Mouse (Mus musculus) cerebellum, adult 11-12 months (tissue): ENCODE results near the gene Hoxd12.

Source experiments
- DNase-seq: peaks from one replicate; pipeline ENCODE4 v3.0.0; 2022

Gene Hoxd12

DNA sequence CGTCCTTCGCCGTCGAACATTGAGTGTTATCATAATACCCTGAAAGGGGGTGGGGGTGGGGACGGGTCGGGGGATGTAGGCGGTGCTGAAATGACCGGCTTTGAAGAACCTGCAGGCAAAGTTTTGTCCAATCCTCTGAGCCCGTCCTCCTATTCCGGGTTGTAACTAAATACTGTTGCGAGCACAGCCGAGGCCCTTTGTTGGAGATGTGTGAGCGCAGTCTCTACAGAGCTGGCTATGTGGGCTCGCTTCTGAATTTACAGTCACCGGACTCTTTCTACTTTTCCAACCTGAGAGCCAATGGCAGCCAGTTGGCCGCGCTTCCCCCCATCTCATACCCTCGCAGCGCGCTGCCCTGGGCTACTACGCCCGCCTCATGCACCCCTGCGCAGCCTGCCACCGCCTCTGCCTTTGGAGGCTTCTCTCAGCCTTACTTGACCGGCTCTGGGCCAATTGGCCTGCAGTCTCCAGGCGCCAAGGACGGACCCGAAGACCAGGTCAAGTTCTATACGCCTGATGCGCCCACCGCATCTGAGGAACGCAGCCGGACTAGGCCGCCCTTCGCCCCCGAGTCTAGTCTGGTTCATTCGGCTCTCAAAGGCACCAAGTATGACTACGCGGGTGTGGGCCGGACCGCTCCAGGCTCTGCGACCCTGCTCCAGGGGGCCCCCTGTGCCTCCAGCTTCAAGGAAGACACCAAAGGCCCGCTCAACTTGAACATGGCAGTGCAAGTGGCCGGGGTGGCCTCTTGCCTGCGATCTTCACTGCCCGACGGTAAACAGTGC lies at the start of gene Hoxd12:
Hoxd12 (plus strand) TSS at position 133 of the 785 bp plus-strand sequence.
- no peak for DNase-seq

DNA sequence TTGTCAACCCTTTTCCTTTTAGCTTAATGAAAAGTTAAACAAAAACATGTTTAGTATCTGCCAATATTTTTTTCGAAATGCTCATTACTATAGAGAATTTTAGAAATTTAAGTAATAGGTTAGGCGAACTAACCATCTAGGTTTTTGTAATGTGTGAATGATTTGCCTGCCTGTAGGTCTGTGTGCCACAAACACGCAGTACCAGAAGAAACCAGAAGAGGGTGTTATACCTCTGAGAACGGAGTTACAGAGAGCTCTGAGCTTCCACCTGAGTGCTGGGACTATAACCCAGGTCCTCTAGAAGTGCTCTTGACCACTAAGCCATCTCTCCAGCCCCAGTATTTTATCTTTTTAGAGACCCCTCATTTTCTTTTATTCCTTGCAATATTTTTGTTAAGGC lies 39.4 kb upstream of the Hoxd12 start:
- no peak for DNase-seq

GRCm38 (mm10) chr2:74642431-74642830 lies 32.4 kb upstream of the Hoxd12 start:
- DNase-seq: no peak

DNA sequence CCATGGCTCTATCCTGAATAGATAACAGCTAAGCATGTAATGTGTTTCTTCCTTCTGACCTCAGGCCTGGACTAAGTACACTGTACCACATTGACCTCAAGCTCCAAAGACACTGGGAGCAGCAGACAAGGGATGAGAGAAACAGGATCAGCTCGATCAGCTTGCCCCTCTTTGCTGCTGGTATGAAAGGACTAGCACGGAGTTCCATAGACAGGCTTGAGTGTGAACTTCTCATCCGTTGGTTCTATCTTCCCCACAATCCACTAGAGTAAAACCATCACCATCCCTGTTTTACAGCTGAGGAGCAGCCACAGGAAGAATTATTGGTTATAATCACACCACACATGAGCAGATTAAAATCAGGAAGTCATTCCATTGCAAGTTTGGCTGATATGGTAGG lies 29.2 kb upstream of the Hoxd12 start:
- no peak for DNase-seq

DNA sequence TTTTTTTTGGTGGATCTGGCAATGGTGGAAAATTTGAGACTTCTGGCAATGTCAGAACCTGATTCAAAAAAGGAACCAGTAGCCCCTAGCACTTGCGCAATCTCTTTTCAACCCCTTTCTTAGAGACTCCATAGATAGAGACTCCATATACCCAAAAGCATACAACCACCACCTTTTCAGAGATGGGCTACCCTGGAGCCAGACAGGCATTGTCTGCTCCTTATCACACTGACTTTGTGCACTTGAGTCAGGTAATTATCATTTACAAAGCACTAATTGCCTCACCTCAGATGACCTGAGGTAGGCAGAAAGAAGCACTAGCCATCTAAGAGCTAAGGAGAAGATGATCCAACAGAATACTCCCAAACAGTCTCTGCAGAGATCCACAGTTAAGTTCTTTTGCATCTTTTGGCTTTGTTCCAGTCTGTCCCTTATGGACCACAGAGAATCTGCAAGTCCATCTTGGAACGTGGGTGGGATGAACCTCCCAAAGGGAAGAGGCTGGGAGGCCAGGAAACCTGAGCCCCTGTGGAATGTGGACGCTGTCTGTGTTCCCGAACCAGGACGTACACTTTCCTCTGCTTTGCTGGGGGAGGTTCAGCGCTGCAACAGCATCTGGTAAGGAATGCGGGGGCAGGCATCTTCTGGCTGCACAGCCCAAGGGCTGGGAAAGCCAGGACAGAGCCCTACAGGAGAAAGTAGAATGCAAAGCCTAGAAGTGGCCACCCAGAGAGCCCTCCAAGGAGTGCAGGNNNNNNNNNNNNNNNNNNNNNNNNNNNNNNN lies 27.5 kb upstream of the Hoxd12 start:
- no peak for DNase-seq

- DNase-seq: no peak
Observed at GRCm38 (mm10) chr2:74652996-74653340, 21.8 kb upstream of the Hoxd12 start.

DNA sequence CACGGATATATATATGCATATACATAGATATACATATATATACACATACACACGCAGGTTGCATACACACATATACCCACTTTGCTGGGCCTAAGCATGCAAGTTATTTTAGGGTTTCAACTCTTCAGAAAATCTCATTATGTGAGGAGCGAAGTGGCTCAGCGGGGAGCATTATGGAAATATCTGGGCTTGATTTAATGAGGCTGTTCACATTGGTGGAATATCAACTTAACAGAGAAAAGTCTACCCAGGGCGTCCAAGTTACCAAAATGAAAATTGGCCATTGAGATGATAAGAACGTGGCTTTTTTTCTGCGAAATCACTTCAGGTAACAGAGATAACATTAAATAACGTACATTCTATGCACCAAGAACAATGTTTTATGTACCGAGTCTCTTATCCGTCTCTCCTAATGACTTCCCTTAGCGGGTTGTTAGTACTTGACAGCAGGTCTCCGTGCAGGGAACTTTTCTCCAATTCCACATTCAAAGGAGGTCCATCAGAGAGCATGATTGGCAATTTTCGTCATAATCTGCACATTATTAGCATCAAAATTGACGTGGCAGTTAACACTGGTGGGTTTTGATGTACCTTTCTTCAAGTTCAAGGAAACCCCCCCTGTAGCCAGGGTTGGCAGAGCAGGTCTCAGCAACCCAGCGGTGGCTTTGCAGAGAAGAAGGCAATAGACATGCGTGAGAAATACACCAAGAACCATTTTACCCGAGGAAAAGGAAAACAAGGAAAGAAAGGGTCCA lies 20.9 kb upstream of the Hoxd12 start:
- no peak for DNase-seq

- no peak for DNase-seq
Observed at GRCm38 (mm10) chr2:74654743-74655419, 19.9 kb upstream of the Hoxd12 start.

DNA sequence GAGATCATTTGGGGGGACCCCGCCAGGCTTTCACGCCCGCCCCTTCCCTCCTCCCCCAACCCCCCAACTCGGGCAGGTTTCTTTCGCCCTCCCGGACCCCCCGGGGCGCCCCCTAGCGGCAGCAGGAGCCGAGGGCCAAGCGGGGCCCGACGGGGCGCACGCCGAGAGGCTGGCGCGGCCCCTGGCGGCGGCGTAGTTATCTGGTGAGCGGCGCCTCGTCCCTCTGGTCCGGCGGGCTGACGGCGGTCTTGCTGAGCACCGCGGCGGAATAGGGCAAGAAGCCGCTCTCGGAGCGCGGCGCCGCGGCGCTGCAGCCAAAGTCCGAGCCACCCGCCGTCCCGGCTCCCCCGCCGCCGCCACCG lies 19.4 kb upstream of the Hoxd12 start:
- no peak for DNase-seq

DNA sequence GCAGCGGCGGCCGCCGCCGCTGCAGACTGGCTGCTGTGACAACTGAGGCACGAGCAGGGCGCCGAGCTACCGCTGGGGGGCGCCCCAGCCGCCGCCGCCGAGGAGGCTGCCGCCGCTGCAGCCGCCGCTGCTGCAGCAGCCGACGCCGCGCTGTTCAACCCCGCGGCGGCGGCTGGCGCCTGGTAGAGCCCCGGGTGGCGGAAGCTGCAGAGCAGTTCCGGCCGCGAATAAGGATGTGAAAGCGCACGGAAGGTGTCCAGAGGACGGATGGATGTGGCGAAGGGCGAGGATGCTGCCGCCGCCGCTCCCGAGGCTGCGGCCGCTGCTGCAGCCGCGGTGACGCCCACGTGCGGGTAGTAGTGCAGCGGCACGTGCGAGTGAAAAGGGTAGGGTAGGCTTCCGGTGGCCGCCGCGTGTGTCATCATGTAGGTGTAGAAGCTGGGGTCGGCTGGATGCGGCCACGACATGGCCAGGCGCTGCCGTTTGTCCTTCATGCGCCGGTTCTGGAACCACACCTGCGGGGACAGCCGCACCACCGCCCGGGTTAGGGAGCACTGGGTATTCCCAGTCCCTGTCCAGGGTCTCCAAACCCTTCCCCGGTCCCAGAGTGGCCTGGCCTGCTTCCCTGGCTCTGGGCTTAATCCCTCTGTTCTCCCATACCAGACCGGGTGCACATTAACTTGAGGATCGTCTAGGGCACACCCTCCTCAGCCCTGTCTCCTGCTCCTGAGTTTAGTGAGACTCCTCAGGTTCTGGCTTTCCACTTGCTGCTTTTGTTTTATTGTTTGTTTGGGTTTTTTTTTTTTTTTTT lies 18.8 kb upstream of the Hoxd12 start:
- no peak for DNase-seq

DNA sequence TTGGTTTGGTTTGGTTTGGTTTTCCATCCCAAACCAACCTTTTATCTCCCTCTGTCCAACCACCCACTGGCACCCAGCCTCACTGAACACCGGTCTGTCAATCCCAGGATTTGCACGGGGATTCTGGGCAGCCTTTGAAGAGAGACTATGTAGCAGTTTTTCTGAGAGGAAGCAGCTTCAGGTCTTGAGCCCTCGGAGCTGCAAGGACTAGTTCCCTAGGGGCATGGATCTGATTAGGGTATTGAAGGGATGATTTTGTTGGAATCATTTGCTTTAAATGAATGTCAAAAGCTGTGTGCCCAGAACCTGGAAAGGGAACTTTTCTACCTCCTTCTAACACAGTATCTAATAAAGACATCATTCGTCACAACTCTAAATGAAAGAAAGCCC lies 18.2 kb upstream of the Hoxd12 start:
- no peak for DNase-seq

GRCm38 (mm10) chr2:74657251-74658023 lies 17.4 kb upstream of the Hoxd12 start:
- DNase-seq: no peak

DNA sequence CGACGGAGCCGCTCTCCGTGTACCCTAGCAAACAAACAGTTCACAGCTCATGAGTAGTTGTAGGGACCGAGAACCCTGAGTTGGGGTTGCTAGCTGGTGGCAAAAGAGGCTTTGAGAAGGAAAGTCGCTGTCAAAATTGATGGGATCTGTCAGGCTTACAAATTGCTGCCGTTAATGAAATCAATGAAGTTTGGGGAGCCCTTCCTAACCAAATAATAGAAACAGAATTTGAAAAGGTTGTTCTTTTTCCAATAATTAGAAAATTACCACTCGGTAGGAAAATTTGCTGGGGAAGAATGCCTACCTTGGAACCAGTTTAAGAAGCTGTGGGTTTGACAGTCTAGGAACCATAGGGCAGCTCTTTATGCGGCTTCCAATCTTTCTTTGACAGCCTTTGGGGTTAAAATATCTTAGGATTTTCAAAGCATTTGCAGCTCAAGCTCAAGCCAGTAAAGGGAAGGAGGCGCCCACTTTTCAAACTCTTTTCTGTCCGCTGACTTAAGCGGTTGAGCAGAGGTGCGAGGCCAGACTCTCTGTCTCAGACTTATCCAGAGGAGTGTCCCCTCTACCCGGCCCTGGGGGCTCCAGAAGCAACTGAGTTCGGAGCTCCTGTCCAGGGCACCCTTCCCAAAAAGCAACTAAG lies 16.7 kb upstream of the Hoxd12 start:
- no peak for DNase-seq

DNA sequence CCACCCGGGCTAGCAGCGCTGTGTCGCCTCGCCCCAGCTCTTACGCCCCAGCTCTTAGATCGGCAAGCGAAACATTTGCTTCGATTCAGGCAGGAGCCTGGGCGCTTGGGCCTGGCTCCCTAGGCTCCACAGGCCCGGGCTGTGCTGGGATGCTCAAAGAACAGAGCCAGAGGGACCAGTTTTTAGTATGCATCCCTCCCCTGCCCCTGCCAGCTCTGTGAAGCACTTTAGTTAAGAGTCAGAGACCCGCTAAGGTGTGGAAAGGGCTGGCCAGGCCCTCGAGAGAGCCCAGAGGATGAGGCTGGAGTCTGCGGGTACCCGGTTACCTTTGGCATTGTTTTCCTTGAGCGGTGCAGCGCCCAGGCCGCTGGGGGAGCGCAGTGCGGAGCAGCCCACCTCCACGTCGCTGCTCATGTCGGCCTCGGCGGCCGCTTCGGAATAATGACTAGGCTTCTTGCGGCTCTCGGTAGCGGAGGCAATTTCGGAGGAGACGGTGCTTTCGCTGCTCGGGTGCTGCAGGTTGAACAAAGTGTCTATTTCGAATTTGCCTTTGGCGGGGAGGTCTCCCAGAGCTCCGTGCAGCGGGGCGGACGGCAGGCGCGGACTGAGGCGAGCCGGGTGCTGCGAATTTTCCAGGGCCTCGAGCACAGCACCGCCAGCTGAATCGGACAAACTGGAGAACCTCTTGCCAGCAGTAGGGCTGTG lies 16.0 kb upstream of the Hoxd12 start:
- DNase-seq: no peak

- no peak for DNase-seq
Observed at GRCm38 (mm10) chr2:74659507-74660005, 15.3 kb upstream of the Hoxd12 start, which contains the start of gene Evx2. Evx2 (minus strand) TSS chr2:74659557.

DNA sequence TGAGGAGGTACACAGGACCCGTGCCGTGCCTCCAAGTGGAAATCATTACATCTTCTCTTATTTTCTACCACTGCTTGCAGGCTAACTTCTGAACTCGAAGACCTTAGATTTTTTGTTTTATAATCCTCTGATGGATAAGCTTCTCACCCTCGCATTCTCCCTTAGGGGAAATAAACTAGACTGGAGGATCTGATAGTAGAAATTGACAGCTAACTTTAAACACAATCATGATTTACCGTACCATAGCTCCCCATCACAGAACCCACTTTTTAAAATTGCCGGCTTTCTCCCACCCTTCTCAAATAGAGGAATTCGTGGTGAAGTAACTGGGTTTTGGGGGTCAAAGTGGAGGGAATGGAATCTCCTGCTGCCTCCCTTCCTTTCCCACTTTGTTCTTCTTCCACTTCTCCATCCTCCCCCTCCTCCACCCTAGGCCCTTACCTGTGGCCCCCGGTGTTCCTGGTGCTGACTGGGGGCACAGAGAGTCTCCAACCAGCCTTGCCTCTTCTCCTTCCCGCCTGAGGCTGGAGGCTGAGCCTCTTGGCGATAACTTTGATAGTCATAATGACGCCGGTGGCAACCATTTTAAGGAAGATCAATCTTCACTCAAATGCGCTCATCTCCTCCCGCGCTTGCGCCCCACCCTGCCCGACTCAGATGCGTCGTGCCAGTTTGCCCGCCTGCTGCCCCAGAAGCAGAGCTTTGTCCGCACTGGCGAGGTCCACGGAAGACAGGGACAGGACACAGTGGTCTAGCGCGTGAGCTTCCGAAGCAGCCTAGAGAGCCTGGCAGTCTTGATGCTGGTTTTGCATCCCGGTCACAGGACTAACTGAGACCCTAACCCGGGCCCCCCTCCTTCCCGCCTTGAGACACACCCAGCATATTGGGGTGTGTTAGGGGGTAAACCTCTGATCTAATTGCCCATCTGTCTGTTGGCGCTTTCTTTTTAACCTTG lies 14.1 kb upstream of the Hoxd12 start:
- no peak for DNase-seq

GRCm38 (mm10) chr2:74661685-74662084 lies 13.1 kb upstream of the Hoxd12 start:
- DNase-seq: no peak

GRCm38 (mm10) chr2:74663291-74663925 lies 11.4 kb upstream of the Hoxd12 start:
- no peak for DNase-seq
